Mouse (Mus musculus) kidney, adult 2 months (tissue): Measurements from ENCODE around the gene Klkb1.

Experiments
- CTCF ChIP-seq: fragments of 200-500 bp; conservative IDR thresholded peaks from 2 replicates; pipeline ENCODE4 v1.5.1; 2011; ENCODE audit warnings: low read depth, mild to moderate bottlenecking, control low read depth, low read length, moderate library complexity, mixed read lengths; ENCODE audit not compliant: insufficient read depth, insufficient read length
- POLR2A ChIP-seq: fragments of 200-500 bp; IDR thresholded peaks from one replicate; pipeline ENCODE4 v1.6.1; 2011; ENCODE audit warnings: low read depth, low read length, control low read depth

- no peak for TF ChIP-seq POLR2A
- TF ChIP-seq CTCF: no peak
Measured at GRCm38 (mm10) chr8:45344298-45344697, 49.6 kb upstream of the Klkb1 start.
